Mouse (Mus musculus) liver, embryonic 13.5 days (tissue): ENCODE results near the gene Gm21973. TPM values are rescaled to one million over a fixed set of nuclear protein-coding genes. Genes with fewer than 3 reads are reported as not detected.

ENCODE experiments used
- ATAC-seq: fragments of 200-750 bp; cut with Nextera tagmentation; 2 replicates; pipeline ENCODE4 v1.8.0; 2017; ENCODE audit warnings: low read depth, mild to moderate bottlenecking, moderate number of reproducible peaks, moderate library complexity
- DNase-seq: peaks from one replicate; pipeline ENCODE4 v3.0.0; 2022
- H3K27ac ChIP-seq: fragments of 300-500 bp; sonication (generic); 2 replicates; pipeline ENCODE4 v1.5.1; 2015; ENCODE audit warnings: moderate library complexity, mild to moderate bottlenecking, inconsistent platforms
- H3K27me3 ChIP-seq: fragments of 300-500 bp; sonication (generic); 2 replicates; pipeline ENCODE4 v1.6.1; 2015; ENCODE audit warnings: mild to moderate bottlenecking, inconsistent platforms
- H3K36me3 ChIP-seq: fragments of 300-500 bp; sonication (generic); 2 replicates; pipeline ENCODE4 v1.6.1; 2015; ENCODE audit warnings: mild to moderate bottlenecking, inconsistent platforms
- H3K4me1 ChIP-seq: fragments of 300-500 bp; sonication (generic); replicated peaks from 2 replicates; pipeline ENCODE4 v1.6.1; 2015; ENCODE audit warnings: inconsistent platforms
- H3K4me2 ChIP-seq: fragments of 300-500 bp; sonication (generic); 2 replicates; pipeline ENCODE4 v1.6.1; 2015; ENCODE audit warnings: inconsistent platforms, mild to moderate bottlenecking, moderate library complexity
- H3K4me3 ChIP-seq: fragments of 300-500 bp; sonication (generic); replicated peaks from 2 replicates; pipeline ENCODE4 v1.5.1; 2015; ENCODE audit warnings: mild to moderate bottlenecking, inconsistent platforms
- H3K9ac ChIP-seq: fragments of 300-500 bp; sonication (generic); 2 replicates; pipeline ENCODE4 v1.6.1; 2015; ENCODE audit warnings: mild to moderate bottlenecking, inconsistent platforms
- H3K9me3 ChIP-seq: fragments of 300-500 bp; sonication (generic); replicated peaks from 2 replicates; pipeline ENCODE4 v1.6.1; 2016; ENCODE audit warnings: inconsistent platforms
- WGBS: fragments of 180-500 bp; shearing (Covaris S2); methylation state at CpG from one replicate; pipeline ENCODE4 v1.1.7; 2015; ENCODE audit not compliant: insufficient replicate concordance; 5-methylcytosine and 5-hydroxymethylcytosine counted together
- polyA plus RNA-seq: library from polyadenylated mRNA; unstranded; fragments of >200 nt; fragmentation: Nextera tagmentation; extraction: Ambion mirVana; gene quantifications from 2 replicates; pipeline ENCODE4 v1.2.1, GENCODE M21; 2015

Gm21973 gene
- polyA plus RNA-seq, 1 experiment from 2014 or later = not detected

GRCm38 (mm10) chr15:10332566-10332965 lies 7.4 kb downstream of the Gm21973 start:
- no peaks in the 10 kb centered on the region for H3K36me3 ChIP-seq
- no peak overlapping the region for H3K9ac ChIP-seq
- H3K4me2 ChIP-seq = no peak overlapping the region
- no peak for DNase-seq
- no peaks in the 10 kb centered on the region for H3K9me3 ChIP-seq
- no peak for ATAC-seq
- H3K27me3 ChIP-seq = no peaks in the 10 kb centered on the region
- no peak overlapping the region for H3K4me3 ChIP-seq
- WGBS = 73% methylated on average over 1 of the region's 1 CpGs
- no peak overlapping the region for H3K27ac ChIP-seq
- H3K4me1 ChIP-seq = no peaks in the 10 kb centered on the region

DNA sequence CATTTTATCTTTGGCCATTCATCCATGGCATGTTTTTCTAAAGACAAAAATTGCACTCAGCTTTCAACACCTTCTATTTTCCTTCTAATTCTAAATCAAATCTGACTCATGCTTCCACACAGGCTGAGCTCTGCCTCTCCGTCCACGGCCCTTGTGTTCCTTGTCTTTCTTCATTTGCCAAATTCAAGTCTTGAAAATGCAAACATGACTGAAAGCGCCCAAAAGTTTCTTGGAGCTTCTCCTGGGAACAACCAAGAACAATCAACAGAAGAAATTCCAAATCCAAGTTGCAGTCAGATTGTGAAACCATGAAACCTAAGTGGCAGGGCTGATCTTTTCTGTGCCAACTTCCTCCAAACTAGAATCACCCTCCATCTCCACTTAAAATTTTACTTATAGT lies 13.4 kb downstream of the Gm21973 start:
- DNase-seq (no peak), ATAC-seq (no peak)
- no peak overlapping the region for H3K27ac ChIP-seq
- no peak overlapping the region for H3K9ac ChIP-seq
- whole genome bisulfite sequencing = 64% methylated on average over 3 of the region's 3 CpGs
- no peaks in the 10 kb centered on the region for H3K36me3 ChIP-seq
- H3K9me3 ChIP-seq = no peaks in the 10 kb centered on the region
- no peaks in the 10 kb centered on the region for H3K27me3 ChIP-seq
- no peaks in the 10 kb centered on the region for H3K4me1 ChIP-seq
- H3K4me3 ChIP-seq = no peak overlapping the region
- no peak overlapping the region for H3K4me2 ChIP-seq

DNA sequence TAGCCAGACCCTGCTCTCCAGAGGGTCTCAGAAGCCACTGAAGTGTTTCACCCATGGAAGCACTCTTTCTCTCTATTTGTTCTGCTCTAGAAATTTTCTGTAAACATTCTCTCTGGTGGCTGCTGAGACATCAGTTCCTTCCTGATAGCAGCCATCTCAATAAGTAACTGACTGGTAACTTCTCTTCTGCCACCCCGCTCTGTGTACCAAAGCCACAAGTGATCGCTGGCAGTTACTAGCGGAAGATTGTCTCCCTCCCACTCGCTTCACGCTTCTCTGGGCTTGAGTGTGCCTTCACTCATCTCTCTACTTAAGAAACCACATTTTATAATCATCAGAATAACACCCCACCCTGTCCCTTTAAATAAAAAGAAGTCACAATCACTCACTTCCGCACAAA lies 21.9 kb downstream of the Gm21973 start:
- Histone ChIP-seq H3K4me3 (no peak overlapping the region), H3K27me3 (no peaks in the 10 kb centered on the region), H3K4me2 (no peak overlapping the region), H3K9ac (no peak overlapping the region), H3K36me3 (no peaks in the 10 kb centered on the region), H3K27ac (no peak overlapping the region), H3K9me3 (no peaks in the 10 kb centered on the region), H3K4me1 (no peaks in the 10 kb centered on the region)
- 63% methylated on average over 6 of the region's 6 CpGs for WGBS
- DNase-seq (no peak), ATAC-seq (no peak)

DNA sequence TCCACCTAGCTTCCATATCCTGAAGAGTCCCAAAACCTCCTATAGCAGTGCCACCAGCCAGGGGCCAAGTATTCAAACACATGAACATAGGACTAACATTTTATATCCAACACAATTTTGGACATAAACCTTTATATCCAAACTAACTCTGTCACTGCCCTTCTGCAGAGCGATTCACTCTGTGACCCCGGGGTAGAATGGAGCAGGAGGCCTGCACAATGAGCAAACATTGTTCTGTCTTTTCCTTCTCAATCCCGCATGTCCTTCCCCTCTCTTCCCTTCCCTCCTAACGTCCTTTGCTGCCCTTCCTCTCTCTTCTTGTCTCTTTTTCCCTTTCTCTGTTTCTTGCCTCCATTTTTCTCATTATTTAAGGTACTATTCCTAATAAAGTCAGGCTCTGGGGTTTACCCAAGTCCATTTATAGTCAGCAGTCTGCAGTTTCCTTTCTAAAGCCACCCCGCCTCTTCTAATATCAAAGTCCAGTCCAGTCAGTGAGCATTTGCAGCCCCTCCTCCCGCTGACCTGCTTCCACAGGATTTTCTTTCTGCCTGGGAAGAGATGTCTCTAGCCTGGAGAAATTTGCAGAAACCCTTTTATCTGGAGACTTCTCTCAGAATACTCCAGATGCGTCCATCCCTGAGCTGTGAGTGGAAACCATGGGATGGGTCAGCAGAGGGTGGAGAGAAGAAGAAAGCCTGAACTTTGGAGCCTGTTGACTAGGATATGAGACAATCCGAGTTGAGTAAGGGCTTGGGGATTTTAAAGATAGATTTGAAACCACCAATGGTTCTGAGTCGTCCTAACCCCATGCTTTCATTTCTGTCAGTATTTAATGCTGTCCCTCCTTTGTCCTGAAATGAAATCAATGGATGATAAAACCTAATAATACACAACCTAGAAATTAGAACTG lies 33.1 kb downstream of the Gm21973 start, which contains the start of gene Agxt2:
TSS of gene Agxt2 (plus strand) at position 494 of the 910 bp plus-strand sequence.
- ATAC-seq = peak; percentile 67
- no peaks in the 10 kb centered on the region for H3K9me3 ChIP-seq
- H3K36me3 ChIP-seq = no peaks in the 10 kb centered on the region
- H3K9ac ChIP-seq = no peak within 1 kb of the TSS
- peak within 1 kb of the TSS; percentile 24; the same call in 1 of the 2 replicates for H3K4me2 ChIP-seq
- WGBS = 45% methylated on average over 9 of the region's 9 CpGs
- peak within 1 kb of the TSS; percentile 47; the same call in 1 of the 2 replicates for H3K27ac ChIP-seq
- no peak for DNase-seq
- no peak within 1 kb of the TSS for H3K4me3 ChIP-seq
- H3K4me1 ChIP-seq = no peaks in the 10 kb centered on the region
- H3K27me3 ChIP-seq = no peaks in the 10 kb centered on the region

DNA sequence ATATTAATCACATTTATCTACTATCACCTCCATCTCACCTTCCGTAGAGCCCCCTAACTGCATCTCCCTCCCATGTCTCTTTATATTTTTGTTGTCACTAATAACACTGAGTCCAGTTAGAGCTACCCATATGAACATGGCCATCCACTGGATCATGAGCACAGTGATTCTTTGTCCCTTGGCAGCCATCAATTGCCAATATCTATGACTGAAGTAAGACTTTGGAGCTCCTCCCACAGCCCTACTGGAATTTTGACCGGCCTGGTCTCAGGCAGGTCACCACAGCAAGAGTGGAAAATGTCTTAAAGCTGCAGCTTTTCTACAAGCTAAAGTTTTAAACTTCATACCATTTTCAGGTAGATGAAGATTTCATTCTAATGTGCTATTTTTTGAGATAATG lies 41.2 kb downstream of the Gm21973 start:
- no peak overlapping the region for H3K9ac ChIP-seq
- H3K9me3 ChIP-seq = no peaks in the 10 kb centered on the region
- no peak overlapping the region for H3K4me3 ChIP-seq
- H3K27ac ChIP-seq = no peak overlapping the region
- H3K27me3 ChIP-seq = no peaks in the 10 kb centered on the region
- H3K36me3 ChIP-seq = no peaks in the 10 kb centered on the region
- H3K4me1 ChIP-seq = no peaks in the 10 kb centered on the region
- ATAC-seq (no peak), DNase-seq (no peak)
- H3K4me2 ChIP-seq = no peak overlapping the region
- 76% methylated on average over 2 of the region's 2 CpGs for WGBS

GRCm38 (mm10) chr15:10375404-10375803 lies 50.2 kb downstream of the Gm21973 start:
- H3K27me3 ChIP-seq = no peaks in the 10 kb centered on the region

DNA sequence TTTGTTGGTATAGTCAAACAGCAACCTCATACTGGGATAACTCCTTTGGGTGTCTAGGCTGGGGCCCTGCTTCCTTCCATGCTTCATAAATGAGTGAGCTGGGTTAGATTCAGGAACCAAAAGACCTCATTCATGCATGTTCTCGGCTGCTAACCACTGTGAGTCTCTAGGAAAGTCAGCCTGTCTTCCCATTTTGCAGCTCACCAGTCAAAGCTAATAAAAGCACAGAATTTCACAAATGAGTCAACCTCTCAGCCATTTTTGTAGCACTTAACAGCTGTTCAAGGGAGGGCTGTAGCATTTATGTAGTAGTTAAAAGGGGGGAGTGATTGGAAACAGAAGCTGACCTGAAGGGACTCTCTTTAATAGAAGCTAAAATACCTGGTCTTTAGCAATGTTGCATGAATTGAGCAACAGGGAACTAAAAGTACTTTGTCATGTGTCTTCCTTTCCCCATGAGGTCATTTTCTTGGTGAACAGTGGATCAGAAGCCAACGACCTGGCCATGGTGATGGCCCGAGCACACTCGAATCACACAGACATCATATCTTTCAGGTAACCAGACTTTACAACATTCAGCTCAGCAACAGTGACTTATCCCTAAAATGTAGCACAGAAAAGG lies 53.3 kb downstream of the Gm21973 start:
- Histone ChIP-seq H3K27ac (0 out of 2 replicates have a peak overlapping the region, but pooled peaks have one; percentile 1), H3K36me3 (no peaks in the 10 kb centered on the region), H3K4me2 (no peak overlapping the region), H3K27me3 (no peaks in the 10 kb centered on the region), H3K9ac (no peak overlapping the region), H3K4me3 (no peak overlapping the region), H3K4me1 (0 out of 2 replicates have a peak, but pooled peaks cover 4% of the 10 kb centered on the region), H3K9me3 (no peaks in the 10 kb centered on the region)
- 62% methylated on average over 4 of the region's 4 CpGs for WGBS
- ATAC-seq (no peak), DNase-seq (no peak)

More at GRCm38 (mm10) chr15:10375404-10375803, 50.2 kb downstream of the Gm21973 start:
- Histone ChIP-seq H3K4me1 (0 out of 2 replicates have a peak, but pooled peaks cover 4% of the 10 kb centered on the region), H3K4me3 (no peak overlapping the region), H3K9me3 (no peaks in the 10 kb centered on the region), H3K36me3 (no peaks in the 10 kb centered on the region), H3K9ac (no peak overlapping the region), H3K27ac (peak overlapping the region; percentile 13; the same call in 1 of the 2 replicates), H3K4me2 (no peak overlapping the region)
- no peak for DNase-seq
- WGBS = 33% methylated on average over 3 of the region's 3 CpGs
- ATAC-seq = no peak; the same call in 1 of the 2 replicates

DNA sequence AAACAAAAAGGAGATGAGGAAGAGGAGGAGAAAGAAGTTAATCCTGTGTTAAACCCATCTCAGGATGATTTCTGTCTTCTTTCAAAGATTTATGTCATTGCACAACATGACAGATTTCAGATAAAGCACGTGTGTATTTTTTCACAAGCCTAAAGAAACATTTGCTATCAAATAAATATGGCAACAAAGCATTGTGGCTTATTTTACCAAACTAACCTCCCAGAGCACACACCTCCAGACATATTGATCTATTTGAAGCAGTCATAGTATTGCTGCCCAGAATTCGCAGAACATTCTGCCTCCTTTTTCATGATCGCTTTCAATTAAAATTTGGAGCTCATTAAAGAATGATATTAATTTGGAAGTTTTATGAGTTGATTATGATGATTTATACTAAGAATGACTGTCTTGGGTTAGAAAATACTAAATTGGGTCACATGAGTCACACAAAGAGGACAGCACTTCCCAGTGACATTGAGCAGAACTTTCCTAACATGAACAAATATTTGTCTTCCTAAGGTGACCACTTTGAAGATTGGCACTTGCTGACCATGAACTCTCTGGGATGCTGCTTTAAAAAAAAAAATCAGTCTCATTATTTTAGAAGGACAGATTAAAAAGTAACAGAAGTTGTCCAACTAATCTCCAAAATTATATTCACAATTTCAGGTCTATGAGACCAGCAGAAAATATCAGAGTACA lies 54.7 kb downstream of the Gm21973 start:
- H3K4me3 ChIP-seq = no peak overlapping the region
- 59% methylated on average over 3 of the region's 3 CpGs for WGBS
- no peaks in the 10 kb centered on the region for H3K36me3 ChIP-seq
- DNase-seq (no peak), ATAC-seq (no peak)
- 0 out of 2 replicates have a peak, but pooled peaks cover 4% of the 10 kb centered on the region for H3K4me1 ChIP-seq
- H3K4me2 ChIP-seq = no peak overlapping the region
- no peak overlapping the region for H3K27ac ChIP-seq
- no peaks in the 10 kb centered on the region for H3K27me3 ChIP-seq
- H3K9ac ChIP-seq = no peak overlapping the region
- no peaks in the 10 kb centered on the region for H3K9me3 ChIP-seq

GRCm38 (mm10) chr15:10387263-10387662 lies 62.1 kb downstream of the Gm21973 start:
- H3K36me3 ChIP-seq = no peaks in the 10 kb centered on the region
- no peaks in the 10 kb centered on the region for H3K27me3 ChIP-seq
- no peaks in the 10 kb centered on the region for H3K4me1 ChIP-seq
- ATAC-seq (no peak), DNase-seq (no peak)
- no peaks in the 10 kb centered on the region for H3K9me3 ChIP-seq
- H3K27ac ChIP-seq = no peak overlapping the region
- 63% methylated on average over 2 of the region's 2 CpGs for WGBS
- no peak overlapping the region for H3K4me2 ChIP-seq
- no peak overlapping the region for H3K4me3 ChIP-seq
- H3K9ac ChIP-seq = no peak overlapping the region

DNA sequence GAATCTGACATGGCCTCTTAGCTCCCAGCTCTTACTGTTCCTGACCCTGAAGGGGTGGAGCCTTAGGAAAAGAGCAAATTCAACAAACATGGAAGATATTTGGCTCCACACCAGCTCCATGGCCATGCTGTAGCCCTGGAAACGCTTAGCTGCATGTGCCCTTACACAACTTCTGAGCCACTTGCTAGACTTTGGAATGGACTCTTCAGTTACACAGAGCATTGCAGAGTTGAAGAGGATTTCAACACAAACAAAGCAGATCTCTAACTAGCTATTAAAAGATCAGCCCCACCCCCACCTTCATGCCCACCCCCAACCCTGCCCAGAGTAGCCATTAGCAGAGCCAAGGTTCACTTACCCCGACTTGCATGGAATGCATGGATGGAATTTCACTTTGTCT lies 74.6 kb downstream of the Gm21973 start:
- no peaks in the 10 kb centered on the region for H3K4me1 ChIP-seq
- 64% methylated on average over 2 of the region's 2 CpGs for WGBS
- no peak for DNase-seq
- H3K4me3 ChIP-seq = no peak overlapping the region
- peak; percentile 91 for ATAC-seq
- no peaks in the 10 kb centered on the region for H3K9me3 ChIP-seq
- no peaks in the 10 kb centered on the region for H3K27me3 ChIP-seq
- H3K4me2 ChIP-seq = no peak overlapping the region
- H3K27ac ChIP-seq = no peak overlapping the region
- 0 out of 2 replicates have a peak, but pooled peaks cover 3% of the 10 kb centered on the region for H3K36me3 ChIP-seq
- H3K9ac ChIP-seq = no peak overlapping the region

GRCm38 (mm10) chr15:10400415-10400814 lies 75.2 kb downstream of the Gm21973 start:
- H3K27me3 ChIP-seq = no peaks in the 10 kb centered on the region
- H3K9me3 ChIP-seq = no peaks in the 10 kb centered on the region
- no peak overlapping the region for H3K27ac ChIP-seq
- H3K36me3 ChIP-seq = 0 out of 2 replicates have a peak, but pooled peaks cover 3% of the 10 kb centered on the region
- H3K9ac ChIP-seq = no peak overlapping the region
- 43% methylated on average over 3 of the region's 3 CpGs for WGBS
- no peak overlapping the region for H3K4me3 ChIP-seq
- ATAC-seq (no peak), DNase-seq (no peak)
- no peak overlapping the region for H3K4me2 ChIP-seq
- H3K4me1 ChIP-seq = no peaks in the 10 kb centered on the region
